Mouse (Mus musculus): ENCODE results near the gene Frmd6. TPM values are rescaled to one million over a fixed set of nuclear protein-coding genes. Genes with fewer than 3 reads are reported as not detected.
A peak's percentile ranks its signal among the peaks of the same experiment; 100 is the strongest.

Gene Frmd6
- polyA plus RNA-seq, 1 experiment from 2014 or later = 25.7 TPM

DNA sequence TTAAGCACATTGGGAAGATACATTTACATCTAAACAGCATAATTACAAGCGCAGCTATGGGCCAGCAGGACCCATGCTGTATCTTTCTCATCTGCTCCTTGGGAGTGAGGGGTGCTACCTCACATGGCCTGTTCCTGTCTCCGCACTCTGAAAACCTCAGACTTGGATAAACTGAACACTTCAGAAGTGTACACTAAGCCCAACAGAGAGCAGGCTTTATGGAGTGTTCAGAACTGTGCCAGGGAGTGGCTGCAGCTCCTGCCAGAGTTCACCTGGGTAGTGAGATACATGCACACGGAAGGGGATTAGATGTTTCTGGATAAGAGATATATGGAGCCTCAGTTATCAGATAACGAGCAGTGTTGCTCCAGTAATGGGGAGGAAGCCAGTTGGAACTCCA, 8.7 kb downstream of the Frmd6 start:
- Histone ChIP-seq H3K36me3 (ENCODE audit: control insufficient read depth, insufficient read depth) (no peaks in the 10 kb centered on the region), H3K27me3 (ENCODE audit: control insufficient read depth, insufficient read depth, low read length) (no peaks in the 10 kb centered on the region), H3K4me3 (ENCODE audit: low read length) (no peak overlapping the region), H3K4me2 (ENCODE audit: low read depth, low read length) (no peak overlapping the region), H3K9ac (ENCODE audit: low read length) (no peak overlapping the region), H3K9me3 (replicated peaks; ENCODE audit: control insufficient read depth, low read length) (no peaks in the 10 kb centered on the region), H3K4me1 (ENCODE audit: control insufficient read depth, insufficient read depth, low read length) (peaks cover 45% of the 10 kb centered on the region), H3K27ac (ENCODE audit: low read length) (no peak overlapping the region)
- ATAC-seq (replicated peaks; ENCODE audit: extremely low read depth, insufficient read depth, low FRiP score) = no peak
- WGBS = 66% methylated on average over 4 of the region's 4 CpGs

DNA sequence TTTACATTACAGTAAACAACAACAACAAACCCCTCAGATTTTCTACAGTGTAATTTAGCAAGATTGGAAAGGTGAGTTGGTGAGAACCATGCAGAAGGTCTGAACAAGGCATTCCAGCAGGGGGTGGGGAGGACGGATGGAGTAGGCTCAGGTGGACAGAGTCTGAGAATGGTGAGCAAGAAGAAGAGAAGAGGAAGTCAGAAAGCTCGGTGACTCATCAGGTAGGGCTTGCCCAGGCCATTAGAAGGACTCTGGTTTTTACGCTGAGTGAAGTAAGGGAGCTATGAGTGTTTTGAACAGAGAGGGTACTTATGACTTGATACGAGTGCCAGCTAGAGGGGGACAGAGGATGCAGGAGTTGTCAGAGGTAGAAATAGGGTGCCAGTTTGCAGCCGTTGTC, 9.7 kb downstream of the Frmd6 start:
- no peak overlapping the region for H3K9ac ChIP-seq (ENCODE audit: low read length)
- 70% methylated on average over 5 of the region's 5 CpGs for WGBS

DNA sequence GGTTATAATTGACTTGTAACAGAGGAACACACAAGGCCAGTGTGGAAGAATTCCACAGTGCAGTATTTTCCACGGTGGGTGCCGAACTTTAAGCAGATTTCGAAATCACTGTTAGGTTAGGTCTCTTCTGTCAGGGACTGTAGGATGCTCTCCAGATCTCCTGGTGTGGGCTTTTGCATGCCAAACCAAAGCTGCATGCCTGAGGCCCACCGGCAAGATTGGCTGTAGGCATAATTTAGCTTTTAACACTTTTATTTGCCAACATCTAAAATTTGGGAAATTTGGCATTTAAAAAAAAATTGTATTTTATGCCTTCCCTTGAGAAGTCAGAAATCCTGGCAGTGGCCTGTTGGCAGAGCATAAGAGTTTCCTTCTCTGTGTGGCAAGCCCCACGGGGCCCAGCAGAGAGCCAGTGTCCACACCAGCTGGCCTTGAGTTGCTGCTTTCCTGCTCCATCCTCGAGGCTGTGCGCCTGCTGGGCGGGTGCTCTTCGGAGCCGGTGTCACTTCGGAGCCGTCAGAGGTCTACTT, 12.5 kb downstream of the Frmd6 start:
- Histone ChIP-seq H3K4me1 (ENCODE audit: control insufficient read depth, insufficient read depth, low read length) (peaks cover 13% of the 10 kb centered on the region; the same call in 1 of the 2 replicates), H3K9ac (ENCODE audit: low read length) (no peak overlapping the region), H3K36me3 (ENCODE audit: control insufficient read depth, insufficient read depth) (no peaks in the 10 kb centered on the region), H3K27me3 (ENCODE audit: control insufficient read depth, insufficient read depth, low read length) (no peaks in the 10 kb centered on the region), H3K4me3 (ENCODE audit: low read length) (no peak overlapping the region), H3K4me2 (ENCODE audit: low read depth, low read length) (no peak overlapping the region), H3K9me3 (replicated peaks; ENCODE audit: control insufficient read depth, low read length) (no peaks in the 10 kb centered on the region), H3K27ac (ENCODE audit: low read length) (no peak overlapping the region)
- no peak; the same call in 1 of the 2 replicates for ATAC-seq (replicated peaks; ENCODE audit: extremely low read depth, insufficient read depth, low FRiP score)
- WGBS = 48% methylated on average over 12 of the region's 12 CpGs

More for the DNA sequence above, 9.7 kb downstream of the Frmd6 start:
- Histone ChIP-seq H3K27ac (ENCODE audit: low read length) (no peak overlapping the region), H3K4me3 (ENCODE audit: low read length) (no peak overlapping the region), H3K9me3 (replicated peaks; ENCODE audit: control insufficient read depth, low read length) (no peaks in the 10 kb centered on the region), H3K36me3 (ENCODE audit: control insufficient read depth, insufficient read depth) (no peaks in the 10 kb centered on the region), H3K27me3 (ENCODE audit: control insufficient read depth, insufficient read depth, low read length) (no peaks in the 10 kb centered on the region), H3K4me1 (ENCODE audit: control insufficient read depth, insufficient read depth, low read length) (peaks cover 37% of the 10 kb centered on the region), H3K4me2 (ENCODE audit: low read depth, low read length) (no peak overlapping the region)
- ATAC-seq (replicated peaks; ENCODE audit: extremely low read depth, insufficient read depth, low FRiP score) = no peak

DNA sequence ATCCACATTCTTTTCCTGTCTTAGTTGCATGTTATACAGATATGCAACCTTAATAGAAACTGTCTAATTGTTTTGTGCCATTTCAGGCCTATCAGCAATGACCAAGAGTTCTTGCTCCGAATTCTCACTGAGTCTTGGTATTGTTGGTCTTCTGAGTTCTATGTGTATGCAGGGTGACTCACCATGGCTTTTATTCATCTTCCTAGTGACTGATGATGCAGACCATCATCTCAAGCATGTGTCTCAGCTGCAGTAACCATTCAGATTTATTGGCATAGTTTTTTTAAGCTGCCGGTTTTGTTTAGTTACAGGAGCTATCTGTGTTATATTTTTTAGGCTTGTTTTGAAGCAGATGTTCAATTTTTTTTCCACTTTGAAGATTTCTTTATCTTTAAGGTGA, 20.1 kb downstream of the Frmd6 start:
- Histone ChIP-seq H3K4me3 (ENCODE audit: low read length) (no peak overlapping the region), H3K36me3 (ENCODE audit: control insufficient read depth, insufficient read depth) (no peaks in the 10 kb centered on the region), H3K4me2 (ENCODE audit: low read depth, low read length) (no peak overlapping the region), H3K27ac (ENCODE audit: low read length) (no peak overlapping the region), H3K27me3 (ENCODE audit: control insufficient read depth, insufficient read depth, low read length) (no peaks in the 10 kb centered on the region), H3K9ac (ENCODE audit: low read length) (no peak overlapping the region), H3K9me3 (replicated peaks; ENCODE audit: control insufficient read depth, low read length) (no peaks in the 10 kb centered on the region), H3K4me1 (ENCODE audit: control insufficient read depth, insufficient read depth, low read length) (peaks cover 21% of the 10 kb centered on the region)
- WGBS = 85% methylated on average over 2 of the region's 2 CpGs
- ATAC-seq (replicated peaks; ENCODE audit: extremely low read depth, insufficient read depth, low FRiP score) = no peak

DNA sequence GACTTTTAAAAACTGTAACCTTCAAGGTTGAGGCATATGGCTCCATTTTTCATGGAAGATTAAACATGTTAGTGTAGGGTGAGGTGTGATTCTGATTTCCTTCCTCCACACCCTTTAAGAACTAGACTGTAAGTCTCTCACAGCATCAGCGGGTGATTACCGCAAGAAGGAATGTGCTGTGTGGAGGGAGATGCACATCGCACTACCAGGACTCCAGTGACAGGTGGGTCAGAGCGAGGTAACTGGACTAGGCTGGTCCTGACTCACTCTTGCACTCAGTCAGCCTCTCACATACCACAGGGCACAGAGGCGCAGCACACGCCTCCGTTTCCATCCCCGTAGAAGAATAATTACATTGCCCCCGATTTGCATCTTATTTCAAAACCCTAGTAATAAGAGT, 23.7 kb downstream of the Frmd6 start:
- Histone ChIP-seq H3K9ac (ENCODE audit: low read length) (no peak overlapping the region), H3K27ac (ENCODE audit: low read length) (no peak overlapping the region), H3K9me3 (replicated peaks; ENCODE audit: control insufficient read depth, low read length) (no peaks in the 10 kb centered on the region), H3K4me2 (ENCODE audit: low read depth, low read length) (no peak overlapping the region), H3K36me3 (ENCODE audit: control insufficient read depth, insufficient read depth) (no peaks in the 10 kb centered on the region), H3K4me1 (ENCODE audit: control insufficient read depth, insufficient read depth, low read length) (peaks cover 31% of the 10 kb centered on the region), H3K27me3 (ENCODE audit: control insufficient read depth, insufficient read depth, low read length) (no peaks in the 10 kb centered on the region), H3K4me3 (ENCODE audit: low read length) (no peak overlapping the region)
- WGBS = 87% methylated on average over 9 of the region's 9 CpGs
- ATAC-seq (replicated peaks; ENCODE audit: extremely low read depth, insufficient read depth, low FRiP score) = no peak

DNA sequence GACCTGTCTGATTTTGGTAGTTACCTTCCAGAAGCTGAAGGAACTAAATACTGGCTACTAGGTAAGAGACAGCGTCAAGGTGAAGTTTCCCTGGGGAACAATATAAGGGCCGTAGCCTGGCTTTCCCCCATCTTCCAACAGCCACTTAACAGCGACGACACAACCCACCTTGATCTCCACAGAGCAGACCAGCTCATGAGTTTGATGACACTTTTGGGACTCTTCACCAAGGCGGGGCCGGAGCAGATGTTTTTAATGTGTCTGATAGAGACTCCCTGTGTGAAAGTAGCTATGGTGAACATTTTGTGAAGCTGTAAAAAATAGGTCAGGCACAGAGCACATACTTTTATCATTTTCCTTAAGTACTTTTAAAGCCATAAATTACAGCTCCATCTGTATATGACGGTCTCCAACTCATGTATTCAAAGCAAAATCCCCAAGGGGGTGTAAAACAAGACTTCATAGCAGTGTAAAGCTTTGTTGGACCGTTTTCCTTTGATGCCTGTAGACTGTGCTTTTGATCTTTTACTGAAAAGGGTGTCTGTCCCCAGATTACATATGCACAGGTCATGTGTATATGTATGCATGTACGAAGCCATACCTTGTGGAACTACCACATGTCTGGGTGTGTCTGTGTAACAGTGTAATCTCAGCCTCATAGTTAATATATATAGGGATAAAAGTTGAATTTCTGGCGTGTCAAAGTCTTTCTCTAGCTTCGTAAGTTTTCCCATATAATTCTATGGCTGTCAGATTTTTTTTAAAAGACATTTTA, 24.4 kb downstream of the Frmd6 start:
- H3K9me3 ChIP-seq (replicated peaks; ENCODE audit: control insufficient read depth, low read length) = no peaks in the 10 kb centered on the region
- ATAC-seq (replicated peaks; ENCODE audit: extremely low read depth, insufficient read depth, low FRiP score) = no peak
- no peak overlapping the region for H3K4me2 ChIP-seq (ENCODE audit: low read depth, low read length)
- no peak overlapping the region for H3K9ac ChIP-seq (ENCODE audit: low read length)
- peak overlapping the region; percentile 13; the same call in 1 of the 2 replicates for H3K27ac ChIP-seq (ENCODE audit: low read length)
- no peaks in the 10 kb centered on the region for H3K36me3 ChIP-seq (ENCODE audit: control insufficient read depth, insufficient read depth)
- WGBS = 73% methylated on average over 11 of the region's 11 CpGs
- H3K27me3 ChIP-seq (ENCODE audit: control insufficient read depth, insufficient read depth, low read length) = no peaks in the 10 kb centered on the region
- H3K4me3 ChIP-seq (ENCODE audit: low read length) = no peak overlapping the region
- H3K4me1 ChIP-seq (ENCODE audit: control insufficient read depth, insufficient read depth, low read length) = peaks cover 38% of the 10 kb centered on the region

DNA sequence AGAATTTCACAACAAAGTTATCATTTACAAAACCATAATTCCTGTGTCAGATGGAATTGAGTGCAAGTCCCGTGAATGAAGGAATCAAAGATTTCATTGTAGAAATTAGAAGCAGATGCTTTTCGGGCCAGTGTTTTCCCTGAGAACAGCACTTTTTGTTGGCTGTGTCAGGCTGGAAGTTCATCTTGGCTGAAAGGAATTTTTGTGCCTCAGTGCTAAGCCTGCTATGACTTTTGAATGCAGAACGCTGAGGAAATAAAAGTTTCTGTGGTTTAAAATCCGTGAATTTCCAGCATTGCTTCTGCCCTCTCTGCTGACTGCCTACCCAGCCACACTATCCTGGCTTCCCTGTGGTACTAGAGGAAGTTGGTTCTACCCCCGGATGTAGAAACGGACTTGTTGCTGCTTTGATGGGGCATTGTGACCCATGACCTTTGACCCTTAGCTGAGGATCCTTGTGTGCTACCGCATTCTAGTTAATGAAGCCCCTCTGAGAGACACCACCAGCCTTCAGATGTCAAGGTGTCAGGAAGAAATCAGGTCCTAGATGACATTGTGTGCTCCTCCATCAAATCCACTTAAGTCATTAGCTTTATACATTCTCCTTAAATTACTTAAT, 26.1 kb downstream of the Frmd6 start:
- H3K27ac ChIP-seq (ENCODE audit: low read length) = no peak overlapping the region
- no peaks in the 10 kb centered on the region for H3K27me3 ChIP-seq (ENCODE audit: control insufficient read depth, insufficient read depth, low read length)
- no peaks in the 10 kb centered on the region for H3K9me3 ChIP-seq (replicated peaks; ENCODE audit: control insufficient read depth, low read length)
- ATAC-seq (replicated peaks; ENCODE audit: extremely low read depth, insufficient read depth, low FRiP score) = no peak
- 61% methylated on average over 7 of the region's 7 CpGs for WGBS
- H3K36me3 ChIP-seq (ENCODE audit: control insufficient read depth, insufficient read depth) = no peaks in the 10 kb centered on the region
- no peak overlapping the region for H3K4me3 ChIP-seq (ENCODE audit: low read length)
- peaks cover 42% of the 10 kb centered on the region for H3K4me1 ChIP-seq (ENCODE audit: control insufficient read depth, insufficient read depth, low read length)
- no peak overlapping the region for H3K4me2 ChIP-seq (ENCODE audit: low read depth, low read length)
- H3K9ac ChIP-seq (ENCODE audit: low read length) = no peak overlapping the region

DNA sequence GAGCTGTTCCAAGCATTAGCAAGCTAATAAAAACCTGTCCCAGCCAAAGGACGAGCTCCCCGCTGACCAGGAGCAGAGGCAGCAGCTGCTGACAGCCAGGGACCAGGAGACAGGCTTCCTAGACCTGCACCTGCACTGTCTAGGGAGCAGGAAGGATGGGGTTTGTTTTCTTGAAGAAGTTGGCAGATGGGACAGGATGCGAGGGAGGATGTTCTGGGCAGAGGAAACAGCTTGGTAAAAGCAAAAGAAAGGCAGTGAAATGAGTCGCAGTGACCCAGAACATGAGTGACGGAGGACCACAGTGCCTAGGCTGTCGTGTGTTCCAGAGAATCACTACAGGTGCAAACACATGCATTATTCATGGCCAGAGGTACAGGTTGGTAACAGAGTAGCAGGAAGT, 27.7 kb downstream of the Frmd6 start:
- H3K4me2 ChIP-seq (ENCODE audit: low read depth, low read length) = peak overlapping the region; percentile 12; the same call in 1 of the 2 replicates
- no peak overlapping the region for H3K9ac ChIP-seq (ENCODE audit: low read length)

DNA sequence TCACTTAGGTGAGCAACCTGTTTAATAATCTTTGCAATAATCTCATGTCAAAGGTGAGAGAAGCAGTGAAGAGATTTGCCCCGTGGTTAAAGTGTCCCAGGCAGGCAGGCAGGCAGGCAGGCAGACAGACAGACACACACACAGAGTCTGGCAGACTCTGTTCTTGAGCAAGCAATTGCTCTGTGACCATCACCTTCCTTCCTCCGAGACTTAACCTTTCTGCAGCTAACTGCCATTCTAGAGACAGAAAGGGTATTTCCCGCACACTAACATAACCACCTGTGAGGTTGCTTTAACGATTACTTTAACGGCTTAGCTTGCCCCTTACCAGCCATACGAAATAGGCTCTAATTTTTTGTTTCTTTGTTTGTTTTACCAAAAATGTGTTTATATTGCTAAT, 30.4 kb downstream of the Frmd6 start:
- H3K4me1 ChIP-seq (ENCODE audit: control insufficient read depth, insufficient read depth, low read length) = peaks cover 19% of the 10 kb centered on the region
- no peak for ATAC-seq (replicated peaks; ENCODE audit: extremely low read depth, insufficient read depth, low FRiP score)
- no peaks in the 10 kb centered on the region for H3K36me3 ChIP-seq (ENCODE audit: control insufficient read depth, insufficient read depth)
- WGBS = 79% methylated on average over 6 of the region's 6 CpGs
- no peak overlapping the region for H3K27ac ChIP-seq (ENCODE audit: low read length)
- no peaks in the 10 kb centered on the region for H3K27me3 ChIP-seq (ENCODE audit: control insufficient read depth, insufficient read depth, low read length)
- H3K4me2 ChIP-seq (ENCODE audit: low read depth, low read length) = no peak overlapping the region
- no peak overlapping the region for H3K9ac ChIP-seq (ENCODE audit: low read length)
- no peak overlapping the region for H3K4me3 ChIP-seq (ENCODE audit: low read length)
- H3K9me3 ChIP-seq (replicated peaks; ENCODE audit: control insufficient read depth, low read length) = no peaks in the 10 kb centered on the region

More for the DNA sequence above, 27.7 kb downstream of the Frmd6 start:
- ATAC-seq (replicated peaks; ENCODE audit: extremely low read depth, insufficient read depth, low FRiP score) = peak; percentile 58; the same call in 1 of the 2 replicates
- Histone ChIP-seq H3K27ac (ENCODE audit: low read length) (peak overlapping the region; percentile 51), H3K27me3 (ENCODE audit: control insufficient read depth, insufficient read depth, low read length) (no peaks in the 10 kb centered on the region), H3K36me3 (ENCODE audit: control insufficient read depth, insufficient read depth) (no peaks in the 10 kb centered on the region), H3K9me3 (replicated peaks; ENCODE audit: control insufficient read depth, low read length) (no peaks in the 10 kb centered on the region), H3K4me3 (ENCODE audit: low read length) (no peak overlapping the region), H3K4me1 (ENCODE audit: control insufficient read depth, insufficient read depth, low read length) (peaks cover 34% of the 10 kb centered on the region)
- WGBS = 45% methylated on average over 6 of the region's 6 CpGs

All from heart, embryonic 16.5 days (tissue).